Mouse (Mus musculus) megakaryocyte, embryonic 14.5 days (primary cell): ENCODE measurements around the gene Slx4. TPM values are rescaled to one million over a fixed set of nuclear protein-coding genes. Genes with fewer than 3 reads are reported as not detected.

Experiments used
- H3K27me3 ChIP-seq: replicated peaks from 2 replicates; pipeline ENCODE3; 2012; ENCODE audit warnings: inconsistent platforms
- H3K36me3 ChIP-seq: replicated peaks from 2 replicates; pipeline ENCODE3; 2012; ENCODE audit warnings: low read length, inconsistent platforms, mixed read lengths
- H3K4me1 ChIP-seq: 2 replicates; pipeline ENCODE4 v1.6.1; 2012; ENCODE audit warnings: inconsistent platforms
- H3K4me3 ChIP-seq: replicated peaks from 2 replicates; pipeline ENCODE3; 2012; ENCODE audit warnings: moderate library complexity, mild to moderate bottlenecking, inconsistent platforms
- H3K9me3 ChIP-seq: 2 replicates; pipeline ENCODE4 v1.6.1; 2012; ENCODE audit warnings: inconsistent platforms
- FLI1 ChIP-seq: IDR thresholded peaks from 2 replicates; pipeline ENCODE4 v1.6.1; 2012; ENCODE audit warnings: low read length, inconsistent platforms, mixed read lengths
- GATA1 ChIP-seq: IDR thresholded peaks from 3 replicates; pipeline ENCODE4 v1.6.1; 2012; ENCODE audit warnings: mixed read lengths, low read length, inconsistent platforms, borderline replicate concordance
- polyA plus RNA-seq: library from polyadenylated mRNA; stranded (reverse); fragments of >175 nt; gene quantifications from 2 replicates; pipeline ENCODE4 v1.2.3, GENCODE M21; 2012; ENCODE audit warnings: low replicate concordance; ENCODE audit not compliant: insufficient read depth

Gene Slx4
- 15.6 and 19.8 TPM in 2 replicates for polyA plus RNA-seq

DNA sequence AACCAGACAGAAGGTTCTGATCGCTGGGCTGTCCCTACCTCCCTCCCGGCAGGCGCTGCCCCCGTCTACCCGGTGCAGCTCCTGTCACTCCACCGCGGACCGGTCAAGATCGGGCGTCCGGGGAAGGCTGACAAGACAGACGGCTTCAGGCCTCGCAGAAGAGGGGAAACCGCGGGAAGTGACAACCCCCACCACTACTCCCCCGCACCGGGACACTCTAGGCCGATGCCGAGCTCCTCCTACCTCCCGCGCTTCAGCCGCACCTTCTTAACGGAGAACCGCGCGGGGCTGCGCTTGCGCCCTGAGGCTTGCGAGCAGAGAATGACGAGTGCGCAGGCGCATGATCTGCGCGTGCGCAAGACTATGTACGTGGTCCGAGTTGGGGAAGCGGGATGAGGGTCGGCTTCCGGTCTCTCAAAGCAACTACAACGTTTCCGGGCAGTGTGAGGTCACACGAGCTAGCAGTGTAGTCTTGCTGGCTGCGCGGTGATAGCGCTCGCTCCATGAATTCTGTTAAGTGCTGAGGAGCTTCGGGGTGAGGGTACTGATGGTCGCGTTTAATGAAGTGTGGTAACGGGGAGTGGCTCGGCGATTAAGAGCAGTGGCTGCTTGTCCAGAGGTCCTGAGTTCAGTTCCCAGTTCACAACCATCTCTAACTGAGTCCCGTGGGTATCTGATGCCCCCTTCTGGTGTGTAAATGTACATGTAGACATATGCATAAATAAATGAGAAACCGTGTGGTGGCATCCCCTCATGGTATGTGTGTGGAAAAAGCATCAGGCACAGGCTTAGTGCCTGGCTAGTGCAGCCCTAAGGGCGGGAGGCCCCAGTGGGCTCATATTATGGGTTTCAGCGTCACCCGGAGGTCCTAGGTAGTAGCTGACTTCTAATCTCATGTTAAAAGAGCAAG, at the start of gene Slx4:
Slx4 (minus strand) TSS at position 282 of the 910 bp plus-strand sequence.
- no peak for TF ChIP-seq GATA1
- peak; percentile 82; the same call in 1 of the 2 replicates for TF ChIP-seq FLI1
- peak within 1 kb of the TSS; percentile 96 for H3K4me3 ChIP-seq
- peaks cover 13% of the 10 kb centered on the region for H3K9me3 ChIP-seq
- H3K36me3 ChIP-seq, result peaks cover 32% of the 10 kb centered on the region
- peaks cover 48% of the 10 kb centered on the region for H3K4me1 ChIP-seq
- no peaks in the 10 kb centered on the region for H3K27me3 ChIP-seq

- Histone ChIP-seq H3K4me3 (no peak overlapping the region), H3K36me3 (peaks cover 94% of the 10 kb centered on the region)
Observed at GRCm38 (mm10) chr16:4052601-4053000, 49.0 kb upstream of the Slx4 start.

GRCm38 (mm10) chr16:4045524-4045923, 42.0 kb upstream of the Slx4 start:
- TF ChIP-seq FLI1, result no peak
- TF ChIP-seq GATA1, result no peak

More at GRCm38 (mm10) chr16:4052601-4053000, 49.0 kb upstream of the Slx4 start:
- no peaks in the 10 kb centered on the region for H3K27me3 ChIP-seq
- no peaks in the 10 kb centered on the region for H3K9me3 ChIP-seq
- H3K4me1 ChIP-seq, result peaks cover 34% of the 10 kb centered on the region
- TF ChIP-seq FLI1 (no peak), GATA1 (no peak)

GRCm38 (mm10) chr16:4044093-4044492, 40.5 kb upstream of the Slx4 start:
- Histone ChIP-seq H3K9me3 (no peaks in the 10 kb centered on the region), H3K4me3 (no peak overlapping the region), H3K4me1 (peaks cover 8% of the 10 kb centered on the region), H3K27me3 (no peaks in the 10 kb centered on the region), H3K36me3 (peaks cover 97% of the 10 kb centered on the region)
- TF ChIP-seq GATA1 (no peak), FLI1 (no peak)

More at GRCm38 (mm10) chr16:4045524-4045923, 42.0 kb upstream of the Slx4 start:
- Histone ChIP-seq H3K4me3 (no peak overlapping the region), H3K4me1 (peaks cover 10% of the 10 kb centered on the region), H3K27me3 (no peaks in the 10 kb centered on the region), H3K36me3 (peaks cover 97% of the 10 kb centered on the region), H3K9me3 (no peaks in the 10 kb centered on the region)

DNA sequence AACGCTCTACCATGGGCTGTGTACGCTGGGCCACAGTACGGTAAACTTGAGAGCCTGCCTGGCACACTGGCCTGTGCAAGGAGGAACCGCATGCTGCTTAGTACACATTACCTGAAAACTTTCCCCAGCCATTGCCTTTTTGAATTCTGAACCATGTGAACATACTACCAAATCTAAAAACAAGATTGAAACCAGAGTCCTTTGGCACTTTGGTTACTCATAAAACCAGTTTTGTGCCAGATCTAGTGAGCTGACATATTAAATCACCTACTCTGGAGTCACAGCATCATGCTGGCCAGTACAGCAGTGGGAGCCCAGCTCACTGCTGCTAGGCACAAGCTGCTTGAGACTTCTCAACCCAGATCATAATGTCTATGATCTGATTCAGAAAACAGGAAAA, 38.1 kb upstream of the Slx4 start:
- no peaks in the 10 kb centered on the region for H3K27me3 ChIP-seq
- peaks cover 97% of the 10 kb centered on the region for H3K36me3 ChIP-seq
- no peak overlapping the region for H3K4me3 ChIP-seq
- no peaks in the 10 kb centered on the region; the same call in 1 of the 2 replicates for H3K4me1 ChIP-seq
- TF ChIP-seq GATA1 (no peak), FLI1 (no peak)
- no peaks in the 10 kb centered on the region for H3K9me3 ChIP-seq

- Histone ChIP-seq H3K9me3 (no peaks in the 10 kb centered on the region), H3K36me3 (peaks cover 86% of the 10 kb centered on the region), H3K27me3 (no peaks in the 10 kb centered on the region), H3K4me3 (no peak overlapping the region), H3K4me1 (no peaks in the 10 kb centered on the region; the same call in 1 of the 2 replicates)
- TF ChIP-seq GATA1, result no peak
- TF ChIP-seq FLI1, result no peak
Observed at GRCm38 (mm10) chr16:4040206-4040605, 36.6 kb upstream of the Slx4 start.

DNA sequence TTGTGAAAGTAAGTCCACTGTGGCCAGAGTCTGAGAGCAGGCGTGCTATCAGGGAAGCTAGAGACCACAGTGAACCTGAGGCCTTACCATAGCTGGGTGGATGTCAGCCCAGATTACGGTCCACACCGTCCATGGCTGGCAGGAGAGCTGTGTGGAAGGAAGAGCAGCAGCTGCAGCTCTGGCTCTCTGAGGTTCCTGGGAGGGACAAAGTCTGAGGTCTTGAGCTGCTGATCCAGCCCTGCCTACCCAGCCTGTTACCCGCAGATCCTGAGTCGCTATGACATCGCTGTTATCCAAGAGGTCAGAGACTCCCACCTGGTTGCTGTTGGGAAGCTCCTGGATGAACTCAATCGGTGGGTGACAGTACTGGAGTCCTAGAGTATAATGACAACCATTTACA, 34.1 kb upstream of the Slx4 start:
- TF ChIP-seq GATA1, result no peak
- no peak for TF ChIP-seq FLI1
- Histone ChIP-seq H3K36me3 (peaks cover 62% of the 10 kb centered on the region), H3K9me3 (no peaks in the 10 kb centered on the region), H3K4me1 (peaks cover 4% of the 10 kb centered on the region; the same call in 1 of the 2 replicates), H3K4me3 (no peak overlapping the region), H3K27me3 (no peaks in the 10 kb centered on the region)

DNA sequence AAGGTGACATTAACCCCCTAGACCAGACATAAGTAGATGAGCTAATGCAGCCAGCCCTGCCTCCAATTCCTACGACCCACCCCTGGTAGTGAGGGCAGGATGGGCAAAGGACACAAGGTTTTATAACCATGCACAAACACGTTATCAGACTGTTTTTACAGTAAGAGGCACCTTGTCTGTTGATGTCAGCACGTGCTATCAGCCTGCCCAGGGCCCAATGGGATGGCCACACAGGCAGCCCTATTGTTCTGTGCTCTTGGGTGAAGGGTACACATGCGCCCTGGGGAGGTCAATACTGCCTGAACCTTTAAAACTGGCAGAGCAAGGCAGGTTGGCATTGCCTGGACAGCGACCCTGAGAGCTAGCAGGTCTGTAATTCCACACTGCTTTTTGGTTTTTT, 33.2 kb upstream of the Slx4 start, which contains the start of gene Dnase1:
Dnase1 (plus strand) TSS at position 136 of the 400 bp plus-strand sequence.
- H3K9me3 ChIP-seq, result no peaks in the 10 kb centered on the region
- no peak within 1 kb of the TSS for H3K4me3 ChIP-seq
- H3K4me1 ChIP-seq, result peaks cover 9% of the 10 kb centered on the region; the same call in 1 of the 2 replicates
- H3K36me3 ChIP-seq, result peaks cover 54% of the 10 kb centered on the region
- H3K27me3 ChIP-seq, result no peaks in the 10 kb centered on the region
- TF ChIP-seq GATA1 (no peak), FLI1 (no peak)

- no peaks in the 10 kb centered on the region for H3K27me3 ChIP-seq
- no peak overlapping the region for H3K4me3 ChIP-seq
- TF ChIP-seq GATA1 (no peak), FLI1 (no peak)
- peaks cover 42% of the 10 kb centered on the region for H3K36me3 ChIP-seq
- H3K9me3 ChIP-seq, result no peaks in the 10 kb centered on the region
- peaks cover 9% of the 10 kb centered on the region; the same call in 1 of the 2 replicates for H3K4me1 ChIP-seq
Observed at GRCm38 (mm10) chr16:4035575-4035974, 32.0 kb upstream of the Slx4 start.

GRCm38 (mm10) chr16:4034476-4034875, 30.9 kb upstream of the Slx4 start:
- peaks cover 31% of the 10 kb centered on the region for H3K36me3 ChIP-seq
- TF ChIP-seq FLI1 (no peak), GATA1 (no peak)
- no peak overlapping the region for H3K4me3 ChIP-seq
- H3K9me3 ChIP-seq, result no peaks in the 10 kb centered on the region
- H3K4me1 ChIP-seq, result peaks cover 9% of the 10 kb centered on the region; the same call in 1 of the 2 replicates
- H3K27me3 ChIP-seq, result no peaks in the 10 kb centered on the region
